Mouse (Mus musculus) cerebellum, adult 2 months (tissue): Measurements from ENCODE around the gene Peli2.

ENCODE experiments used
- CTCF ChIP-seq: fragments of 200-500 bp; IDR thresholded peaks from 2 replicates; pipeline ENCODE4 v1.5.1; 2011; ENCODE audit warnings: low read depth, mild to moderate bottlenecking, control low read depth, low read length, moderate library complexity, borderline replicate concordance; ENCODE audit not compliant: insufficient read depth
- POLR2A ChIP-seq: fragments of 200-500 bp; IDR thresholded peaks from 2 replicates; pipeline ENCODE4 v1.6.1; 2011; ENCODE audit warnings: low read length, control low read depth, borderline replicate concordance; ENCODE audit not compliant: insufficient read depth

- no peak for TF ChIP-seq POLR2A
- TF ChIP-seq CTCF, result no peak
Measured at GRCm38 (mm10) chr14:48196804-48197203, 76.2 kb downstream of the Peli2 start.
